Mouse (Mus musculus): ENCODE results near the gene Mvb12b.

- TF ChIP-seq CTCF (IDR thresholded peaks at IDR 0.05; ENCODE audit: borderline replicate concordance, insufficient read depth, low read length) (no peak), POLR2A (IDR thresholded peaks at IDR 0.05; ENCODE audit: low read depth, low read length) (no peak)
These were observed 99.6 kb downstream of the Mvb12b start for GRCm38 (mm10) chr2:33788131-33788530.
